Mouse (Mus musculus): ENCODE measurements at regions not wholly inside any gene's neighbourhood (a gene's known extent, or its start where the extent isn't known, plus 50 kb on each side); places are given as distances from the start of the nearest gene placed in this dataset.

GRCm38 (mm10) chr2:107964841-107965240 is 674.4 kb downstream of the Kcna4 start:
- Histone ChIP-seq H3K9me3 (ENCODE audit: control insufficient read depth, low read length) (no peaks in the 10 kb centered on the region), H3K4me1 (replicated peaks; ENCODE audit: control insufficient read depth, insufficient read depth) (no peaks in the 10 kb centered on the region), H3K27me3 (ENCODE audit: control insufficient read depth, insufficient read depth, low read length) (no peaks in the 10 kb centered on the region), H3K4me3 (ENCODE audit: low read depth, low read length) (no peak overlapping the region), H3K36me3 (ENCODE audit: control insufficient read depth, insufficient read depth, low read length) (no peaks in the 10 kb centered on the region), H3K27ac (replicated peaks) (no peak overlapping the region), H3K4me2 (replicated peaks; ENCODE audit: low read depth) (no peak overlapping the region), H3K9ac (ENCODE audit: low read length) (no peak overlapping the region)
- no peak for TF ChIP-seq EP300 (optimal IDR thresholded peaks at IDR 0.05)
- TF ChIP-seq CTCF (IDR thresholded peaks at IDR 0.05; ENCODE audit: low read depth) = no peak
- no peak for ATAC-seq (ENCODE audit: low FRiP score, low TSS enrichment)
- 80% methylated on average over 2 of the region's 2 CpGs for WGBS
- DNase-seq (ENCODE audit: low spot score) = no peak

- DNase-seq (ENCODE audit: low spot score) = no peak
- TF ChIP-seq EP300 (optimal IDR thresholded peaks at IDR 0.05) (no peak), CTCF (IDR thresholded peaks at IDR 0.05; ENCODE audit: low read depth) (no peak)
Measured at GRCm38 (mm10) chr2:107965336-107966306, 675.2 kb downstream of the Kcna4 start.

GRCm38 (mm10) chr2:107968526-107968925 is 678.1 kb downstream of the Kcna4 start:
- Histone ChIP-seq H3K9me3 (ENCODE audit: control insufficient read depth, low read length) (no peaks in the 10 kb centered on the region), H3K27me3 (ENCODE audit: control insufficient read depth, insufficient read depth, low read length) (no peaks in the 10 kb centered on the region), H3K9ac (ENCODE audit: low read length) (no peak overlapping the region), H3K4me2 (replicated peaks; ENCODE audit: low read depth) (no peak overlapping the region), H3K4me3 (ENCODE audit: low read depth, low read length) (no peak overlapping the region), H3K27ac (replicated peaks) (no peak overlapping the region), H3K36me3 (ENCODE audit: control insufficient read depth, insufficient read depth, low read length) (no peaks in the 10 kb centered on the region), H3K4me1 (replicated peaks; ENCODE audit: control insufficient read depth, insufficient read depth) (no peaks in the 10 kb centered on the region)
- ATAC-seq (ENCODE audit: low FRiP score, low TSS enrichment) (no peak), DNase-seq (ENCODE audit: low spot score) (no peak)
- WGBS = 40% methylated on average over 2 of the region's 2 CpGs
- TF ChIP-seq CTCF (IDR thresholded peaks at IDR 0.05; ENCODE audit: low read depth) (peak; percentile 61), EP300 (optimal IDR thresholded peaks at IDR 0.05) (no peak)

More at GRCm38 (mm10) chr2:107965336-107966306, 675.2 kb downstream of the Kcna4 start:
- Histone ChIP-seq H3K36me3 (ENCODE audit: control insufficient read depth, insufficient read depth, low read length) (no peaks in the 10 kb centered on the region), H3K4me3 (ENCODE audit: low read depth, low read length) (no peak overlapping the region), H3K4me1 (replicated peaks; ENCODE audit: control insufficient read depth, insufficient read depth) (no peaks in the 10 kb centered on the region), H3K9me3 (ENCODE audit: control insufficient read depth, low read length) (no peaks in the 10 kb centered on the region), H3K4me2 (replicated peaks; ENCODE audit: low read depth) (no peak overlapping the region), H3K9ac (ENCODE audit: low read length) (no peak overlapping the region), H3K27me3 (ENCODE audit: control insufficient read depth, insufficient read depth, low read length) (no peaks in the 10 kb centered on the region), H3K27ac (replicated peaks) (no peak overlapping the region)
- ATAC-seq (ENCODE audit: low FRiP score, low TSS enrichment) = no peak
- WGBS = 71% methylated on average over 7 of the region's 7 CpGs

- no peak overlapping the region for H3K4me2 ChIP-seq (replicated peaks; ENCODE audit: low read depth)
- no peak overlapping the region for H3K4me3 ChIP-seq (ENCODE audit: low read depth, low read length)
- no peaks in the 10 kb centered on the region for H3K9me3 ChIP-seq (ENCODE audit: control insufficient read depth, low read length)
- DNase-seq (ENCODE audit: low spot score) (no peak), ATAC-seq (ENCODE audit: low FRiP score, low TSS enrichment) (no peak)
- no peaks in the 10 kb centered on the region for H3K36me3 ChIP-seq (ENCODE audit: control insufficient read depth, insufficient read depth, low read length)
- TF ChIP-seq CTCF (IDR thresholded peaks at IDR 0.05; ENCODE audit: low read depth) (peak; percentile 22), EP300 (optimal IDR thresholded peaks at IDR 0.05) (no peak)
- 76% methylated on average over 2 of the region's 2 CpGs for WGBS
- no peak overlapping the region for H3K27ac ChIP-seq (replicated peaks)
- no peaks in the 10 kb centered on the region for H3K4me1 ChIP-seq (replicated peaks; ENCODE audit: control insufficient read depth, insufficient read depth)
- no peak overlapping the region for H3K9ac ChIP-seq (ENCODE audit: low read length)
- H3K27me3 ChIP-seq (ENCODE audit: control insufficient read depth, insufficient read depth, low read length) = no peaks in the 10 kb centered on the region
Measured at GRCm38 (mm10) chr2:107969526-107969925, 679.1 kb downstream of the Kcna4 start.

GRCm38 (mm10) chr2:107973528-107973927 is 683.1 kb downstream of the Kcna4 start:
- WGBS = 57% methylated on average over 4 of the region's 4 CpGs
- Histone ChIP-seq H3K9me3 (ENCODE audit: control insufficient read depth, low read length) (no peaks in the 10 kb centered on the region), H3K4me2 (replicated peaks; ENCODE audit: low read depth) (no peak overlapping the region), H3K9ac (ENCODE audit: low read length) (no peak overlapping the region), H3K27me3 (ENCODE audit: control insufficient read depth, insufficient read depth, low read length) (no peaks in the 10 kb centered on the region), H3K27ac (replicated peaks) (no peak overlapping the region), H3K4me1 (replicated peaks; ENCODE audit: control insufficient read depth, insufficient read depth) (no peaks in the 10 kb centered on the region), H3K36me3 (ENCODE audit: control insufficient read depth, insufficient read depth, low read length) (no peaks in the 10 kb centered on the region), H3K4me3 (ENCODE audit: low read depth, low read length) (no peak overlapping the region)
- ATAC-seq (ENCODE audit: low FRiP score, low TSS enrichment) (no peak), DNase-seq (ENCODE audit: low spot score) (no peak)
- TF ChIP-seq CTCF (IDR thresholded peaks at IDR 0.05; ENCODE audit: low read depth) (no peak), EP300 (optimal IDR thresholded peaks at IDR 0.05) (no peak)

GRCm38 (mm10) chr2:107994831-107995230 is 704.4 kb downstream of the Kcna4 start:
- DNase-seq (ENCODE audit: low spot score) (no peak), ATAC-seq (ENCODE audit: low FRiP score, low TSS enrichment) (no peak)
- WGBS = 54% methylated on average over 6 of the region's 6 CpGs
- H3K9ac ChIP-seq (ENCODE audit: low read length) = no peak overlapping the region
- H3K27me3 ChIP-seq (ENCODE audit: control insufficient read depth, insufficient read depth, low read length) = no peaks in the 10 kb centered on the region
- no peaks in the 10 kb centered on the region for H3K4me1 ChIP-seq (replicated peaks; ENCODE audit: control insufficient read depth, insufficient read depth)
- H3K27ac ChIP-seq (replicated peaks) = no peak overlapping the region
- no peaks in the 10 kb centered on the region for H3K36me3 ChIP-seq (ENCODE audit: control insufficient read depth, insufficient read depth, low read length)
- TF ChIP-seq EP300 (optimal IDR thresholded peaks at IDR 0.05) = no peak
- TF ChIP-seq CTCF (IDR thresholded peaks at IDR 0.05; ENCODE audit: low read depth) = no peak
- H3K4me3 ChIP-seq (ENCODE audit: low read depth, low read length) = no peak overlapping the region
- no peaks in the 10 kb centered on the region for H3K9me3 ChIP-seq (ENCODE audit: control insufficient read depth, low read length)
- H3K4me2 ChIP-seq (replicated peaks; ENCODE audit: low read depth) = no peak overlapping the region

Measured in stomach, postnatal 0 days (tissue).